In the genomic region with DNA sequence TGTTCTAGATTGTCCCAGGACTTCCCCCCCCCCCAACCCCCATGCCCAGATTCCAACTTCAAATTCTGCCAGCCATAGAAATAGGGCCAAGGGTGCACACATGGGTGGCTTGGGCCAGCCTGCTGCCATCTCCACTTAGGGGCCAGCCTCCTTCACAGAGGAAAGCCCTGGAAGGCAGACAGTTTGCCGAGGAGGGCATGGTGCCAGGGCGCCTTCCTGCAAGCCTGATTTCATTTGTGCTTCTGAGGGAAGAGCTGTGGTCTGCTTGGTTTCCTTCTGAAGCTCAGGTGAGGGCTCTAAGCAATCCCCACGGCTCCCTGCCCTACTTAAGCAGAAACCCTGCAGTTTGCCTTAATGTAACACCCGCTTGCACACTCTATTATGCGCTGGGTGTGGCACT, we compare ENCODE assay signal across 29 mouse cellular contexts. TPM values are rescaled to one million over a fixed set of nuclear protein-coding genes. Genes with fewer than 3 reads are reported as not detected.
A peak's percentile ranks its signal among the peaks of the same experiment; 100 is the strongest.
DNase-seq lines count a peak whose midpoint lies in the region.
"Had no signal": no experiment of that assay in that cellular context is flagged by ENCODE, and none has a peak within 500 bp of the region (broad histone marks: within the 10 kb centered on the region; RNA-seq: fewer than 3 reads in every experiment).

No protein-coding gene starts in this region.

- DNase-seq in adrenal gland, postnatal 25 days, result peak; percentile 18
- no peak for DNase-seq in adrenal gland, postnatal 36 days
- peak; percentile 41 for DNase-seq in right cerebral cortex, postnatal 4 days
- no peak for DNase-seq in right cerebral cortex, adult 18-20 months
- peak; percentile 74 for DNase-seq in cerebellum, adult 9-11 months
- DNase-seq in thymus, postnatal 0 days (ENCODE audit: low spot score), result no peak
- no peak for DNase-seq in natural killer cell, adult 2 months (ENCODE audit: low spot score in 2 of 2)
- no peak for DNase-seq in ovary, postnatal 10 days (ENCODE audit: low spot score)
- DNase-seq: gastrocnemius, postnatal 25 days; heart, adult 18-20 months; heart, postnatal 10 days; layer of hippocampus, adult 9-11 months; liver; midbrain, embryonic 14.5 days; spleen, adult 18-20 months; thymus, postnatal 25 days had no signal

RNA-seq across cellular contexts. Expression of a gene that starts 52.3 kb away (rescaled TPM):
- total RNA-seq in adrenal gland, postnatal 25 days (2021), result not detected in 2 replicates
- total RNA-seq in adrenal gland, postnatal 36 days (2021), result not detected
- polyA plus RNA-seq in thymus, postnatal 0 days (2015; fragmentation: Nextera tagmentation; extraction: Ambion mirVana), result not detected in 2 replicates
- total RNA-seq: gastrocnemius, postnatal 25 days; heart, adult 18-20 months; heart, postnatal 10 days; left cerebral cortex, adult 2 months; megakaryocyte-erythroid progenitor cell, adult 5-6 weeks had no signal
- polyA plus RNA-seq: embryonic facial prominence, embryonic 15.5 days; forebrain, embryonic 14.5 days; heart, embryonic 12.5 days; hindbrain, embryonic 10.5 days; intestine, postnatal 0 days; kidney, embryonic 16.5 days; limb, embryonic 10.5 days; liver, embryonic 16.5 days; lung, embryonic 16.5 days; midbrain, embryonic 14.5 days; myocyte; neural tube, embryonic 14.5 days had no signal

RNA-seq across cellular contexts. Expression of a gene that starts 58.8 kb away (rescaled TPM):
- total RNA-seq in adrenal gland, postnatal 25 days (2021), result 0.49 and 0.81 TPM in 2 replicates
- under 1 TPM; 0.53 to 0.66 TPM for total RNA-seq in adrenal gland, postnatal 36 days (2021)
- 0.08 TPM in 1 of 2 replicates, not detected in the other for polyA plus RNA-seq in thymus, postnatal 0 days (2015; fragmentation: Nextera tagmentation; extraction: Ambion mirVana)
- total RNA-seq: gastrocnemius, postnatal 25 days; heart, adult 18-20 months; megakaryocyte-erythroid progenitor cell, adult 5-6 weeks had no signal
- polyA plus RNA-seq: liver, embryonic 16.5 days; myocyte had no signal

Comparison
In these comparisons a context has a peak if more than half of its experiments do, and no peak if none do; other contexts are left out.
1. DNase-seq: peak in adrenal gland, postnatal 25 days (single experiment), right cerebral cortex, postnatal 4 days (single experiment) and cerebellum, adult 9-11 months (single experiment); none in adrenal gland, postnatal 36 days (0 of 2), right cerebral cortex, adult 18-20 months (single experiment), thymus, postnatal 0 days (single experiment), natural killer cell, adult 2 months (0 of 2) and ovary, postnatal 10 days (single experiment).